Mouse (Mus musculus): ENCODE data around the gene Tnfaip8l3. TPM values are rescaled to one million over a fixed set of nuclear protein-coding genes. Genes with fewer than 3 reads are reported as not detected.

The Tnfaip8l3 gene
- 0.13 and 0.31 TPM in 2 replicates for polyA plus RNA-seq (2016; fragmentation: Nextera tagmentation; extraction: Ambion mirVana)

DNA sequence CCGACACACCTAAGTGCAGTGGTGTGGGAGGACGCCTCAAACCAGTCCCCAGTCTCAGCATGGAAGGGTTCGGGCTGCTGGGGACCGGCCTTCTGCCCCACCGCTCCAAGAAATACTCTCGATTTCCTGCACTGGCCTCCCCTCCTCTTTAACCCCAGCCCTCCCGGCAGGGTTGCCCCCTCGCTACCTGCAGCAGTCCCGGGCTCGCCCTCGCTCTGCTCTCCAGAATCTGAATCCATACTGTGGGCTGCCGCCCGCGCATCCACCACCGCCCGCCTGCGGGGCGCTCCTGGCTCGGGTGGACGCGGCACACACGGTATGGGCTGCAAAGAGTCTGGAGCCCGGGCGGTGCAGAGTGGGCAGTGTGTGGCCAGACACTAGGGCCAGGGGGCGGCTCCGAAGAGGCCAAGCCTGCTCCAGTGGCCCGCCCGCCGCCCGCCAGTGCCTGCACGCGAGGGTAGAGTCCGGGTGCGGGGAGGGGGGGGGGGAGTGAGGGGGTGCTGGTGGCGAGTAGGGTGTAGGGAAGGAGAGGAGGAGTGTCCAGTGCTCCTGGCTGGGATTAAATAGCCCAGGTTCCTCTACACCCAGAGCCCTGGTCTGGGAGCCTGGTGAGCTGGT lies at the start of gene Tnfaip8l3:
Gene Tnfaip8l3 (minus strand): TSS at position 357 of the 618 bp plus-strand sequence.
- Histone ChIP-seq H3K9me3 (replicated peaks) (no peaks in the 10 kb centered on the region), H3K9ac (peak within 1 kb of the TSS; percentile 71), H3K27me3 (peaks cover 35% of the 10 kb centered on the region), H3K36me3 (no peaks in the 10 kb centered on the region), H3K27ac (no peak within 1 kb of the TSS), H3K4me2 (replicated peaks) (peak within 1 kb of the TSS; percentile 100), H3K4me3 (peak within 1 kb of the TSS; percentile 60), H3K4me1 (peaks cover 15% of the 10 kb centered on the region)
- ATAC-seq (ENCODE audit: low FRiP score): peak; percentile 87
- under 1% methylated on average over 33 of the region's 35 CpGs for WGBS

DNA sequence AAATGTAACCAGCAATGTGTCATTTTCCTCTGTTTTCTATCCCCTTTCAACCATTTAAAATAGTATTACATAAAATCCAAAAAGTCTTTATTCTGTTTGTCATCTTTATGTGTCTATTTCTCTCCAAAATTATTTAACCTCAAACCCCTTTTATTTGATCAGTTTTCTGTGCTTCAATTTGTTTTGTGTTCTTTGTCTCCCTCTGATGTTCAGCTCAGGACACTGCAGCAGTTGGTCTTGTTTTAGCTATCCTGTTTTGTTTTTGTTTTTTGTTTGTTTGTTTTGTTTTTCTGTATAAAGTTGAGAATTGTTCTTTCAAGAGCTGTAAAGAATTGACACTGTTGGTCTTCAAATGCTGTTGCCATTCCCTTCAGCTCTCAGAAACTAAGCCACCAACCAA lies 44.5 kb upstream of the Tnfaip8l3 start:
- H3K27ac ChIP-seq: no peak overlapping the region
- ATAC-seq (ENCODE audit: low FRiP score): no peak
- H3K4me3 ChIP-seq: no peak overlapping the region
- no peaks in the 10 kb centered on the region for H3K27me3 ChIP-seq
- H3K9ac ChIP-seq: no peak overlapping the region
- no peaks in the 10 kb centered on the region for H3K36me3 ChIP-seq
- H3K4me1 ChIP-seq: no peaks in the 10 kb centered on the region
- peaks cover 7% of the 10 kb centered on the region; the same call in 1 of the 2 replicates for H3K9me3 ChIP-seq (replicated peaks)
- H3K4me2 ChIP-seq (replicated peaks): no peak overlapping the region

DNA sequence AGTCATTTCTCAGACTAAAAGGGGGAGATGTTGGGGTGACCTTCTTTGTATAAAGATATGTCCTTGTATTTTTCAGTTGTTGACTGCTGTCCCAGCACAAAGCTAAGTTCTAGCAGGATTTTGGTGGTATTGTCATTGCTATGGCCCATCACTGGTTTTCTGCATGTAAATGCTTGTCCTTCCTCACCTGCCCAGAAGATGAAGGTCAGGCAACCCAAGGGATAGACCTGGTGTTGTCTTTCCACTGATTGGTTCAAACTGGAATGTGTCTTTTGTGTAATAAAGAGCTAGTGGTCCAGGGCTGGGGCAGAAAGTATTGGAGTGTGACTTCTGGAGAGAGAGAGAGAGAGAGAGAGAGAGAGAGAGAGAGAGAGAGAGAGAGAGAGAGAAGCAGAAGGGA lies 30.4 kb upstream of the Tnfaip8l3 start:
- Histone ChIP-seq H3K9ac (no peak overlapping the region), H3K27me3 (no peaks in the 10 kb centered on the region), H3K27ac (no peak overlapping the region), H3K4me2 (replicated peaks) (no peak overlapping the region), H3K9me3 (replicated peaks) (no peaks in the 10 kb centered on the region), H3K36me3 (no peaks in the 10 kb centered on the region), H3K4me3 (no peak overlapping the region), H3K4me1 (no peaks in the 10 kb centered on the region)
- no peak for ATAC-seq (ENCODE audit: low FRiP score)

DNA sequence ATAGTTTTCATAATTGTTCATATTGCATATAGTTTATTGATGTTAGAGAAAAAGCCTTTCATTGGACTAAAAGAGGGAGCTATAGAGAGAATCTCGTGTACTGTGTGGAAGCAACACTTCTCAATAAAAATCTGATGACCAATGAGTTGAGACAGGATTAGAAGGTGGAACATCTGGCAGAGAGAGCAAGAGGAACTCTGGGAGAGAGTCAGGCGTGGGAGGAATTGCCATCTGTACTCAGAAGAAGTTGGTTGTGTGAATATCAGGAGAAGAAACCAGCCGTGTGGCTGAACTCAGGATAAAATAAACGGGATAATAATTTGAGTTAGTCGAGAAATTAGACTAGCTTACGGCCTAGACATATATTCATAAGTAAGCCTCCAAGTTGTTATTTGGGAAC lies 28.9 kb upstream of the Tnfaip8l3 start:
- no peaks in the 10 kb centered on the region for H3K9me3 ChIP-seq (replicated peaks)
- no peak overlapping the region for H3K9ac ChIP-seq
- H3K4me3 ChIP-seq: no peak overlapping the region
- 83% methylated on average over 6 of the region's 6 CpGs for WGBS
- no peak for ATAC-seq (ENCODE audit: low FRiP score)
- H3K27ac ChIP-seq: no peak overlapping the region
- no peak overlapping the region for H3K4me2 ChIP-seq (replicated peaks)
- H3K4me1 ChIP-seq: no peaks in the 10 kb centered on the region
- H3K27me3 ChIP-seq: no peaks in the 10 kb centered on the region
- H3K36me3 ChIP-seq: no peaks in the 10 kb centered on the region

DNA sequence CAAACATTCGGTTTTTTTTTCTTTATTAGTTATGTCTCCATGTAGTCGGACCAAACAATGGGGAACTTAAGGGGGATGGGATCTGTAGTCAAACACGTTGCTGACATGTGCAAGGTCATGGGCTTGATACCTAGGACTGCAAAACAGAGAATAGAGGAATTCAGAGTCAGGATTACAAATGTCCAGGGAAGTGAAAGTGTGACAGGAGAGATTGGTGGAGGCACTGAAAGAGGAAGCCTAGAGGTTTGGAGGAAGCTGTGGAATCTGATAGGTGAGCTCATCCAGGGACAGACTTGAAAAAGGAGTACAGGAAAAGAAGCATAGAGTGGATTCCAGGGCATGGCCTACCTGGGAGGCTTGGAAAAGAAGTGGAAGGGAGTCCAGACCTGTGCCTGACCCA lies 16.1 kb upstream of the Tnfaip8l3 start:
- WGBS: 77% methylated on average over 3 of the region's 3 CpGs
- H3K36me3 ChIP-seq: no peaks in the 10 kb centered on the region
- H3K9ac ChIP-seq: no peak overlapping the region
- no peak overlapping the region for H3K4me3 ChIP-seq
- no peak overlapping the region for H3K4me2 ChIP-seq (replicated peaks)
- no peak overlapping the region for H3K27ac ChIP-seq
- H3K9me3 ChIP-seq (replicated peaks): no peaks in the 10 kb centered on the region
- ATAC-seq (ENCODE audit: low FRiP score): no peak
- no peaks in the 10 kb centered on the region for H3K27me3 ChIP-seq
- H3K4me1 ChIP-seq: no peaks in the 10 kb centered on the region

DNA sequence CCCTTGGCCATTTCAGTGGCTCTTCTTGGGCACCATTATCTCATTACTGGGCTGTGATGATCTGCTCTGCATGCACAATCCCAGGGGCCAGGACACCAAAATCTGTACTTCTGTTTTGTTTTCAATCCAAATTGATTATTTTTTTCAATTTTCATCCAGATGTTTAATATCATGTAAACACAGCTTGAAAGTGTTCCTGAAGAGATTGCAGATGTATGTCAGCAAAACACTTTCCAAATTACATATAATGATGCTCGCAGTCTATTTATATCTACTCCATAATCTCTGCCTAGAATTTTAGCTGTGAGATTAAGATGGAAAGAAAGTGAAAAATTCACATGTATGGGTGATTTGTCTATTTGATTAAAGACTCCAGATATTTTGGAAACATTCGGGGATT lies 9.6 kb upstream of the Tnfaip8l3 start:
- ATAC-seq (ENCODE audit: low FRiP score): no peak
- Histone ChIP-seq H3K36me3 (no peaks in the 10 kb centered on the region), H3K27ac (no peak overlapping the region), H3K9ac (no peak overlapping the region), H3K4me1 (no peaks in the 10 kb centered on the region), H3K9me3 (replicated peaks) (no peaks in the 10 kb centered on the region), H3K4me3 (no peak overlapping the region), H3K4me2 (replicated peaks) (no peak overlapping the region), H3K27me3 (no peaks in the 10 kb centered on the region)
- WGBS: 89% methylated on average over 2 of the region's 2 CpGs

DNA sequence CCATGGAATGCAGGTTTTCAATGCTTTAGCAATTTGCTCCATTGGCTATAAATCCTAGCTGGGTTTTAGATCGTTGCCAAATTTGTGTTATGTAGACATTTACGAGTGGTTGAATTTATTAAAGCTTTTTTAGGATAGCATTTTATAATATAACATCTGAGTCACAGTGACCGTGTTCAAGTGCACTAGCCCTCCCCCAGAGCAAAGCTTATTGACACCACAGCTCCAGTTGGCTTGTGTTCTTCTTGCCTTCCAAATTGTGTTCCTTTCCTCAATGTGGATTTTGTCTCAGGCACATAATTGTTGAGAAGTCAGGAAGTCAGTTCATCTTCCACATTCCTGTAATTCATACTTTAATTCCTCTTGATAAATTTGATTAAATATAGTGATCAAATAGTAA lies 6.7 kb upstream of the Tnfaip8l3 start:
- Histone ChIP-seq H3K4me1 (no peaks in the 10 kb centered on the region), H3K9ac (no peak overlapping the region), H3K4me3 (no peak overlapping the region), H3K27me3 (no peaks in the 10 kb centered on the region), H3K27ac (no peak overlapping the region), H3K4me2 (replicated peaks) (no peak overlapping the region), H3K9me3 (replicated peaks) (no peaks in the 10 kb centered on the region), H3K36me3 (no peaks in the 10 kb centered on the region)
- no peak for ATAC-seq (ENCODE audit: low FRiP score)
- 92% methylated on average over 3 of the region's 3 CpGs for WGBS

DNA sequence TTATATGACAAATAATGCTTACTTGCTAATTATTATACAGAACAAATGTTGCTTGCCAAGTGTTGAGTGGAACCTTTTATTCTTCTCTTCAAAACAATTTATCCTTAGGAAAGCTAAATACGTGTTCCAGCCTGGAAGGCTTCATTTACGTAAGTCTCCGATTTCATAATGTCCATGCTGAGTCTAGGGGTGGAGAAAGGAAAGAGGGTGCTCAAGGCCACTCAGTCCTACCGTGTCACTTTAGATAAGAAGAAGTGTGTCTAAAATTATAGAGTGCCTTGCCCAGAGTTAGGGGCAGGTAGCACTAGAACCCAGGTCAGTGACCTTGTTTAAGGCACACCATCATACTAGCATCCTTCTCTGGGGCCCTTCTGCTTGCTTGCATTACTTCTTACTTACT lies 5.5 kb upstream of the Tnfaip8l3 start:
- peaks cover 5% of the 10 kb centered on the region; the same call in 1 of the 2 replicates for H3K4me1 ChIP-seq
- H3K36me3 ChIP-seq: no peaks in the 10 kb centered on the region
- H3K9ac ChIP-seq: no peak overlapping the region
- H3K9me3 ChIP-seq (replicated peaks): no peaks in the 10 kb centered on the region
- no peak overlapping the region for H3K4me2 ChIP-seq (replicated peaks)
- H3K27me3 ChIP-seq: peaks cover 11% of the 10 kb centered on the region
- no peak for ATAC-seq (ENCODE audit: low FRiP score)
- WGBS: 93% methylated on average over 4 of the region's 4 CpGs
- no peak overlapping the region for H3K27ac ChIP-seq
- no peak overlapping the region for H3K4me3 ChIP-seq

DNA sequence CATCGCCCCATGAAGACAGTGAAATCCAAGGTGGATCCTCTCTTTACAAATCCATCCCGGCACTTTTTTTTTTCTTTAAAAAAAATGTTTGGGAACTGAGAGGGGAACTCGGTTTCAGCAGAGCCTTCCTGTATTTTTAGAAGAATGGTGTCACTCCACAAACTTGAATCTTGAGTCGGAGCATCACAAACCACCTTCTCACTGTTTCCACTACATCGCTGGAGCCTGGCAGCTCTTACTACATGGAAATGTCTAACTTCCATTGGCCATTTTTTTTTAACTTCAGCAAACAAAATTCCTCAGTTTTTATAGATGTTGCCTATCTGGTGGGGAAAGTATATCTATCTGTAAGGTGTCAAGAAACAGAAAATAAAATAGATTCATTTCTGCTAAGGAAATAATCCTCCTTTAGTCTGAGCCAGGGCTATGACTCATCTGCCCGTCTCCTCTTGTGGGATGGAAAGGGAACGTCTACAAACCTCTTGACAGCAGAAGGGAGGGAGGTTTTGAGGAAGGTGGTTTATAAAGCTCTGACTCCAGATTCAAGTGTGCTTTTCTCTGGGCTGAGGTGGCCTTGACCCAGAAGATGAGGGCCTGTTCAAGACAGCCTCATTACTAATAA lies 3.4 kb upstream of the Tnfaip8l3 start:
- no peak for ATAC-seq (ENCODE audit: low FRiP score)
- Histone ChIP-seq H3K27me3 (peaks cover 28% of the 10 kb centered on the region), H3K4me3 (no peak overlapping the region), H3K9ac (no peak overlapping the region), H3K27ac (no peak overlapping the region), H3K4me2 (replicated peaks) (no peak overlapping the region), H3K4me1 (peaks cover 15% of the 10 kb centered on the region), H3K36me3 (no peaks in the 10 kb centered on the region), H3K9me3 (replicated peaks) (no peaks in the 10 kb centered on the region)
- 82% methylated on average over 7 of the region's 7 CpGs for WGBS

DNA sequence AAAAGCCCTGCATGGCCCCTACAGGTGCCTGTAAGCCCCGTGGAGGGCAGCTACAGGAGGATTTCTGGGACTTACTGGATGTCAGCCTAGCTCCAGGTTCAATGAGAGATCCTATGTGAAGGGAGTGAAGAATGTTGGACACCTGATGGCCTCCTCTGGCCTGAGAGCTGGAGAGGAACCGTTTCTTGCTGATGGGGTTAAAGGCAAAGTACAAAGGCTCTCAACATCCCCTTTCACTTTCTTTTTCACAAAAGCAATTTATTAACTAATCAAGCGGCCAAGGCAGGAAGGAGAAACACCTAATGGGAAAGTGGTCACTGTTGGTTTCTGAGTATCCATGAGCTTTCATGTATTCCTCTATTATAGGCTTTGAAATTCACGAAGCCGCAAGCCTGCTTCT lies 1.0 kb upstream of the Tnfaip8l3 start:
- WGBS: 56% methylated on average over 5 of the region's 5 CpGs
- no peaks in the 10 kb centered on the region for H3K9me3 ChIP-seq (replicated peaks)
- H3K27me3 ChIP-seq: peaks cover 35% of the 10 kb centered on the region
- H3K4me3 ChIP-seq: peak overlapping the region; percentile 60
- H3K4me2 ChIP-seq (replicated peaks): peak overlapping the region; percentile 100
- peaks cover 15% of the 10 kb centered on the region for H3K4me1 ChIP-seq
- ATAC-seq (ENCODE audit: low FRiP score): no peak
- H3K27ac ChIP-seq: no peak overlapping the region
- no peaks in the 10 kb centered on the region for H3K36me3 ChIP-seq
- no peak overlapping the region for H3K9ac ChIP-seq

DNA sequence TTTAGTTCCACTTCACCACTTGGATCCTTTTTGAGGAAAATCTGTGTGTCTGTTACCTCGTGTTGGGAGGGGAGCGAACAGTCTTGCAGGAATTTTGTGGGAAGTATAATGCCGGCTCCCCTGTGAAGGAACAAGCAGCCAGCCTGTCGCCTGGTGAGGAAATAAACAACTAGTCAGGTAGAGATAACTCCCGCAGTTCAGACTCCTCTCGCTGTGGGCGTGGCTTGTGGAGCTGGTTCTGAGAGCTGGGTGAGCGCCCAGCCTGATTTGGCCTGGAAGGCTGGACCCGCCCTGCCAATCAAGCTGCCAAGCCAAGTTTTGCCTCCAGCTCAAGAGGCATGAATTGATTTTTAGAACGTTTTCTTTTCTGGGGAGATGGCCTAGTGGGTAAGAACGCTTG lies 589 bp upstream of the Tnfaip8l3 start:
- Histone ChIP-seq H3K4me1 (peaks cover 15% of the 10 kb centered on the region), H3K9me3 (replicated peaks) (no peaks in the 10 kb centered on the region), H3K36me3 (no peaks in the 10 kb centered on the region), H3K4me3 (peak overlapping the region; percentile 60), H3K27me3 (peaks cover 35% of the 10 kb centered on the region), H3K9ac (peak overlapping the region; percentile 71), H3K27ac (no peak overlapping the region), H3K4me2 (replicated peaks) (peak overlapping the region; percentile 100)
- no peak for ATAC-seq (ENCODE audit: low FRiP score)
- under 1% methylated on average over 11 of the region's 11 CpGs for WGBS

DNA sequence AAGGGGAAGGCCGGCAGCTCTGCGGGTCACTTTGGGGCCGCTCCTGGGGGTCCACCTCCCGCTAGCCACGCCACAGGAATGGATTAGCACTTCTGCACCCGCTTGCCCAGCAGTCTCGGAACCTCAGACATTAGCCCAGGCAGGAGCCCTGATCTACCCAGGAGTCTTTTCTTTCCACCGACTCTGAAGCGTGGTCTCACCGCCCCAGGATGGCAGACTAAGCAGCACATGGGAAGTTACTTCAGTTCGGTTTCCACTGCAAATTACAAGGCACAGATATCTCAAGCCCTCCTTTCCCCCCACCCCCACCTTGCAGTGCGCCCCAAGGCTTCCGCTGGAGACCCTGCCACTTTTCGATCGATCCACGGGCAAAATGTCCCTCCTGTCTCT lies 551 bp downstream of the Tnfaip8l3 start:
- 2% methylated on average over 16 of the region's 16 CpGs for WGBS
- peak; percentile 35; the same call in 1 of the 2 replicates for ATAC-seq (ENCODE audit: low FRiP score)
- Histone ChIP-seq H3K9me3 (replicated peaks) (no peaks in the 10 kb centered on the region), H3K4me3 (peak overlapping the region; percentile 60), H3K4me2 (replicated peaks) (peak overlapping the region; percentile 100), H3K27ac (no peak overlapping the region), H3K27me3 (peaks cover 35% of the 10 kb centered on the region), H3K4me1 (peaks cover 15% of the 10 kb centered on the region), H3K9ac (peak overlapping the region; percentile 71), H3K36me3 (no peaks in the 10 kb centered on the region)

DNA sequence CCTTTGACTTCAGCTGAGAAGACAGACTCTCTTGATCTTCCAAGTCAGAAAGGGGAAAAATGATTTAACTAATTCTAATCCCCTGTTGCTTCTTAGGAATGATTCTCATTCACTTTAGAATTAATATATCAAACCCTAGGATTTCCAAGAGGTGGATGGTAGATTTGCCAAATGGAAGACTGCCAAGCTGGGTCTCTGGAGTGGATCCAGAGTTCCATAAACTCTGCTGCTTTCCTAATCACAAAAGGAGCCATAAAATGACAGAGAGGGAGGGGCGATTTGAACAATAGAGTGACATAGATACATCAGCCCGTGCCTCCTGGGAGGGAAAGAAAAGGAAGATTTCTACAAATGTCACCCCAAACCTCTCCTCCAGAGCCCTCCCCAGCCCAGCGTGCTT lies 3.4 kb downstream of the Tnfaip8l3 start:
- H3K4me1 ChIP-seq: peaks cover 15% of the 10 kb centered on the region
- H3K36me3 ChIP-seq: no peaks in the 10 kb centered on the region
- peaks cover 35% of the 10 kb centered on the region for H3K27me3 ChIP-seq
- no peak overlapping the region for H3K9ac ChIP-seq
- H3K4me3 ChIP-seq: no peak overlapping the region
- H3K9me3 ChIP-seq (replicated peaks): no peaks in the 10 kb centered on the region
- no peak for ATAC-seq (ENCODE audit: low FRiP score)
- H3K27ac ChIP-seq: no peak overlapping the region
- no peak overlapping the region for H3K4me2 ChIP-seq (replicated peaks)
- WGBS: 64% methylated on average over 3 of the region's 3 CpGs
